Mouse (Mus musculus): ENCODE results near the gene Slco1a5.
A peak's percentile ranks its signal among the peaks of the same experiment; 100 is the strongest.
"Not testable (repeated sequence)": the region's sequence is repeated elsewhere in the genome, so short reads cannot be mapped to it uniquely, and the experiment has no call there.

Slco1a5 gene

DNA sequence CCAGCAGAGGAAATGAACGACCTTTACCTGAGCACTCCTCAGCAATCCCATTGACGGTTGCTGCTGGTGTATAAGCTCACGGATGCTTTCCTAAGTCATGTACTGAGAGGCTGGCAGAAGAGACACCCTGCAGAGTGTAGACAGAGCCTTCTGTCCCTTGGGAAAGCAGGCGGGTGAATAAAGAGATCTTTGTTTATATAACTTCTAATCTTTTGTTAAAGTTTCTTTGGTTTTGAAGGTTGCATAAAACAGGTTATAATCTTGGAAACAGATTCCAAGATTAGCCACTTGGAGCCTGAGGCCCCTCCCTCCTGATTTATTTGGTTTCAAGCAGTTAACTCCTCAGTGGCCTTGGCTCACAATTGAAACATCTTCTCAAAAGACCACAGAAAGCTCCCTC, at the start of gene Slco1a5:
TSS of gene Slco1a5 (minus strand) at position 101 of the 400 bp plus-strand sequence.
- DNase-seq (ENCODE audit: low spot score in 2 of 2) = no peak

- no peak for DNase-seq (ENCODE audit: low spot score in 2 of 2)
These were observed 46.8 kb upstream of the Slco1a5 start for GRCm38 (mm10) chr6:142369568-142369967.

- DNase-seq (ENCODE audit: low spot score in 2 of 2) = no peak
These were observed 44.8 kb upstream of the Slco1a5 start for GRCm38 (mm10) chr6:142367565-142367964.

DNA sequence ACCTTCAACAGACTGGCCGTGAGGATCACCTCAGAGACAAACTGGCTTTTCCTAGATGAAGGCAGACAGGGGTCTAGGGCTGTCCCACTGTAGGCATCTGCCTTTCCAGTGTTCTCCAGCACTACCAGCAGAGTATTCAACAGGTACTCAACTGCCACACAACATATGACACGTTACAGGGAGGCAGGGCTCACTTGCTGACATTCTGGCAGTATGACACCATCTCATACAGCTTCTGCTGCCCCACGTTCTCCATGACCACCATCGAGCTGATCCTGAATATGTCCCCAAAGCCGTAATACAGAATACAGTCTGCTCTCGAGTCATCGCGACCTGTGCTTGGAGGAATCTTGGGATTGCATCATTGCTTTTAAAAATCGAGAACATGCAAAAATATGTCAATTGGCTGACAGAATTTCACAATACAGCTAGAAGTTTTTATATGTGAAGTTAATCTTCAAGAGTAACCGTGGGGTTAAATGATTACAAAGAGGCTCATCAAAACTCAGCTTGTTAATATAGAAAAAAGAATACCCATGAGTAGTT, 43.8 kb upstream of the Slco1a5 start:
- DNase-seq (ENCODE audit: low spot score in 2 of 2) = no peak

DNA sequence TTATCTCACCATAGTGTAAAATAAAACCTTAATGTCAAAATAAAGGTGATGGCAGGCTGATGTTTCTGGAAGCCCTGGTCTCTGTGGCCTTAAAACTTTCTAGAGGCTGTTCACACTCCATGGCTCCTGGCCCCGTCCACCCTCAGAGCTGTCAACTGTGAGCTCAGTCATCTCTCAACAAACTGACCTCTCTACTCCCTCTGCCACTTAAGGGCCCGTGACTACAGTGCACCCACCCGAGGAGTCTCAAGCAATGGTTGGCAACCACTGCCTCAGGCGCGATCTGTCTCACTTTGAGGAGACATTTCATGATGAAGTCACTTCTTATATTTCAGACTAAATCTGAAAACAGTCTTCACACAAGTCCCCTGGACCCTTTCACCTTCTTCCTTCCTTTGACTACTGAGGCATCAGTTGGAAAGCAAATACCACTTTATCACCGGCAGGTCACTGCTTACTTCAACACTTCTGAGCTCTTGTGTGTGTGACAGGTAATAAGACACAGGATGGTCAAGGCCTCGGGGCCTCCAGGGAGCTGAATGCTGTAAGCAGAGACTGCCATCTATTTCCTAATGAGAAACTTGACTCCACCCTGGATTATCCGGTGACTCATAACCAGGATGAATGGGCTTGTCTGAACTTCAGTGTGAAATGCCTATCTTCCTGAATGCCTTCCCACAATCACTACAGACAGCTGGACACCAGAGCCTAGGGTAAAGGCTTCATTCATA, 43.1 kb upstream of the Slco1a5 start:
- no peak for DNase-seq (ENCODE audit: low spot score in 2 of 2)

DNA sequence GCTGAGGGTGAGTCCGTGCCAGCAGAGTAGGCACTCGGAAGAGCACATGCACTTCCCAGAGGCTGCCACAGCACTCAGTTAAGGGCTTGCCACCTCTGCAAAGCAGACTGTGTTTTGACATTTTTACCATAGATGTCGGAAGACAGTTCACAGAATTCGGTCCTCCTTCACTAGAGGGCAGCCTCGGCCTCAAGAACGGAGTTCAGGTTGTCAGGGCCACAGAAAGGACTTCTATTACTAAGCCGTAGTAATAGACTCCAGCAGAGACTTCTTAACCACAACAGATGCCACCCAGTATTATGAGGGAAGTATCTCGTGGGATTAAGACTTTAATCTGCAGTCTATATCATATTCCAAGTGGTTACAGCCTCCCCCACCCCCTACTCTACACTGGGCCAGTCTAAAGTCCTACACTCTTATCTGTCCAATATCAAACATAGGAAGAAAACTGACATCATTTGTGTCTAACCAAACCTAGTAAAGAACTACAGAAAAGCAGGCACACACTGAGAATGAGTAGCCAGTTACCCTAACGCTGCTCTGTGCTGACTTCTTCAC, 40.3 kb upstream of the Slco1a5 start:
- DNase-seq (ENCODE audit: low spot score in 2 of 2) = no peak

DNA sequence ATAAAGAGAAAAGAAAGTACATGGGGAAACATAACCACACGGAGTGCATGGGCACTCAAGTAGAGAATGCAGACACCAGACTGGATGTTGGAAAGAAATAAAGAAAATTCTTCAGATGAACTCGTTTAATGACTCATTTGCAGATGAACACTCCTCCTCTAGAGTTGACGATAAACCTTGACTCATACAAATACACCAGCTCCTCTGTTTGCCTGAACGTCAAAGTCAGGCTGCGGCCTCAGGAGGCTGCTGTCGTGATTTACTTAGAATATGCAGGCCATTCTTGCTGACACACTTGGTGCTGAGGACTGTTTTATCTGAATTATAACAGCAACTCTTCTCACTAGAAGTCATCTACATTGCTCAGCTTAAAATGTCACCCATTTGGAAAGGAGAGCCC, 39.3 kb upstream of the Slco1a5 start:
- no peak for DNase-seq (ENCODE audit: low spot score in 2 of 2)

DNA sequence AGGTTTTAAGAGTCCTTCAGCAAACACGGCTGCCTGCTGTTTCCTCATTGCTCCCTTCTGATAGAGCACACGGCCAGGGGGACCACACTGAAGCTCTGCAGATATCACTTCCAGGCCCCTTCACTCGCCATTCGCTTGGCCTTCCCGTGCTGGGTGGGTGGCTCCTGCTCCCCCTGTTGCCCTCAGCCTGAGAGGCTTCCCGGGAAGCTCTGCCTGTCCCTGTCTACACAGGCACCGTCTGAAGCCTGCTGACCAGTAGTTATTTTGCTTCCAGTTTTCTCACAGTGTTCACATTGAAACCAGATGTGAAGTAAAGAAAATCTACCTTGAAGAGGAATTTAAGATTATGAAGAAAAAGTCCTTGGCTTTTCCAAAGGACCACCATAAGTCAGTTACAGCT, 34.3 kb upstream of the Slco1a5 start:
- DNase-seq (ENCODE audit: low spot score in 2 of 2) = no peak

DNA sequence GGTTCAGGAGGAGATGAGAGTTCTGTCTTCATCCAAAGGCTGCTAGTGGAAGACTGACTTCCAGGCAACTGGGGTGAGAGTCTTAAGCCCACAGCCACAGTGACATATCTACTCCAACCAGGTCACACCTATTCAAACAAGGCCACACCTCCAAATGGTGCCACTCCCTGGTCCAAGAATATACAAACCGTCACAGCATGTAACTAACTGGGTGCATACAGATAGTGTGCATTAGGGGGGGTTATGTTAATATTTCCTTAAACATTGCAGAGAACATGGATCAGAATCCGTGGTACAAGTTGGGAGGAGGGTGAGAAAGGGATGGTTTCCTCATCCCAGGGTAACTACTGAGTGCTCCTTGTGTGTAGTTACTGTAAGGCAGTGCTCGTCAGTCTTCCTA, 29.3 kb upstream of the Slco1a5 start:
- not testable (repeated sequence) for DNase-seq (ENCODE audit: low spot score in 2 of 2)

- DNase-seq (ENCODE audit: low spot score in 2 of 2) = no peak
These were observed 24.9 kb upstream of the Slco1a5 start for GRCm38 (mm10) chr6:142347431-142348385.

GRCm38 (mm10) chr6:142346181-142347110, 23.7 kb upstream of the Slco1a5 start:
- DNase-seq (ENCODE audit: low spot score in 2 of 2) = no peak

DNA sequence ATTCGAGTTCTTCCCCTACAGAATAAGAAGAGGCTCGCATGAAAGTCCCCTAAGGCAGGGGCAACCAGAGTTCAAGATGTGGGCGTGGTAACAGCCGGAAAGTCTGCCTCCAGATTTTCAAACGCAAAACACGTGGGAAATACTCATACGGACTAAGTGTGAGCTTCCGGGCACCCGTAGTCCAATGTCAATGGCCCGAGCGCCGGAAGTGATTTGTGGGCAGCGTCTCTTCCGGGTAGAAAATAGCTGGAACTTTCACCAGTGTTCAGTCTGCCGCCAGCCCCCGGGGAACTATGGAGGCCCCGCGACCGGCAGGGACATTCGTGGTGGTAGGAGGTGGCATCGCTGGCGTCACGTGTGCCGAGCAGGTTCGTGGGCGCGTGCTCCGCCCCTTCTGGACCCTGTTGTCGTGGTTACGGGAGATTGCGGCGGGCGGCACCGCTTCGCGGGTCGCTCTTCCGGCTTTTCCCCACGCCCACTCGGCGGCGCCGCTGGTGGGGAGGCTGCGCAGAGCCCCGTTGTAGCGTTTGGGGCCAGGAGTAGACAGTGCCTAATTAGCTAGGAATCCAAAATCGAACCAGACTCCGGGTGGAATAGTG, 22.8 kb upstream of the Slco1a5 start, which contains the start of gene Pyroxd1:
TSS of gene Pyroxd1 (plus strand) at position 215 of the 599 bp plus-strand sequence.
- peak; percentile 84 to 94 for DNase-seq (ENCODE audit: low spot score in 2 of 2)

DNA sequence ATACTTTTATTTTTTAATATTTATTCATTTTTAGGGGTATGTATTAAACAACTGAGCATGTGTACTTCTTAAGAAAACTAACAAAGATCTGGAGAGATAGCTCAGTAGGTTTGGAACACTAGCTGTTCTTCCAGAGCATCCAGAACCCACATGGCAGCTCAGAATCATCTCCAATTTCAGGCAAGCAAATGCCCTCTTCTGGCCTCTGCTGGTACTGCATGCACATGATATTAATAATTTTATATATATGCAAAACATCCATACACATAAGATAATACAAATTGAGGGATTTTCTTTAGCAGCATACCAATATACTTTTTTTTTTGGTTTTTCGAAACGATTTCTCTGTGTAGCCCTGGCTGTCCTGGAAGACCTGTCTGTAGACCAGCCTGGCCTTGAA, 20.8 kb upstream of the Slco1a5 start:
- DNase-seq (ENCODE audit: low spot score in 2 of 2) = peak; percentile 22 to 68

DNA sequence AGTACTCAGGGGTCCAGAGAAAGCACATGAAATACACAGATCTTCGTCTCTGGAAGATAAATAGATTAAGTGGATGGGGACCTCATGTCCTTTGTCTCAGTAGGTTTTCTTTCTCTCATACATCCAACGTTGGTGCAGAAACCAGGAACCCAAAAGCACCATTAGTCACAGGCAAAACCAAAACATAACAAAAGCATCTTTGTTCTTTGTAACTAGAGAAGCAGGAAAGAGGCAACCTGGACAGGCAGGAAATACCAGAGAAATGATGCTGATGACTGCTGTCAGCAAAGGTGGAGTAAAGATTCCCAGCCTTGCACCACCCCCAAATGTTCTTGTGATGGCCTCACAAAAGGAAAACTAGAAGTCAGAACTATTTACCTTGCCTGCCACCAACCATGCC, 16.8 kb upstream of the Slco1a5 start:
- no peak for DNase-seq (ENCODE audit: low spot score in 2 of 2)

- no peak for DNase-seq (ENCODE audit: low spot score in 2 of 2)
These were observed 16.2 kb upstream of the Slco1a5 start for GRCm38 (mm10) chr6:142338961-142339360.

- DNase-seq (ENCODE audit: low spot score in 2 of 2) = no peak
These were observed 6.4 kb upstream of the Slco1a5 start for GRCm38 (mm10) chr6:142329201-142329600.

- no peak for DNase-seq (ENCODE audit: low spot score in 2 of 2)
These were observed 3.8 kb upstream of the Slco1a5 start for GRCm38 (mm10) chr6:142326598-142326997.

- DNase-seq (ENCODE audit: low spot score in 2 of 2) = no peak
These were observed 5.7 kb downstream of the Slco1a5 start for GRCm38 (mm10) chr6:142317106-142317505.

DNA sequence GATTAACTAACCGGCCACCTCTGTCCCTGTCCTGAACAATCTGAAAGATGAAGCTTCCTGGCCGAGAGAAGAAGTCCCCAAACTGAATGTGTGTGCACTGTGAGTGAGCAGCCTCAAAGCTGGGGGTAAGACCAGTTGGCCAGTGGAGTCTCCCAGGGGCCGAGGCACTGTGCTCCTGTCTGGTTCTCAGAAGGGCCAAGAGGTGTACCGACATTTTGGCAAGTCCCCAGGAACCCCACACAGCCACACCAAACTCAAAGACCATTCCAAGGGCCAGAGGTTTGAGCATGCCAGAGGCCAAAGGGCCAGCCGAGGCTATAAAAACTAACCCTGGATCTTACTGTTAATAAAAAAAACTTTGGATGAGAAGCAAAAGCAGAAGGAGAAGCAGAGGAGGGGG, 8.5 kb downstream of the Slco1a5 start:
- no peak for DNase-seq (ENCODE audit: low spot score in 2 of 2)

- DNase-seq (ENCODE audit: low spot score in 2 of 2) = no peak
These were observed 17.7 kb downstream of the Slco1a5 start for GRCm38 (mm10) chr6:142305076-142305475.

- DNase-seq (ENCODE audit: low spot score in 2 of 2) = no peak
These were observed 24.7 kb downstream of the Slco1a5 start, which contains the start of gene Iapp for GRCm38 (mm10) chr6:142298098-142298497. Iapp (plus strand) TSS chr6:142298423.

Data from frontal cortex, postnatal 36 days (tissue).